Mouse (Mus musculus) thymus, postnatal 0 days (tissue): ENCODE data around the gene Tor1aip1. TPM values are rescaled to one million over a fixed set of nuclear protein-coding genes. Genes with fewer than 3 reads are reported as not detected.

Experiments used
- polyA plus RNA-seq: library from polyadenylated mRNA; unstranded; fragments of >200 nt; fragmentation: Nextera tagmentation; extraction: Ambion mirVana; gene quantifications from 2 replicates; pipeline ENCODE4 v1.2.1, GENCODE M21; 2015

Gene Tor1aip1
- polyA plus RNA-seq, 1 experiment from 2014 or later: 104 TPM

Other genes starting within 250 kb of the Tor1aip1 start
- gene Qsox1, start 223.6 kb downstream of the Tor1aip1 start, polyA plus RNA-seq: 18.9 and 22.1 TPM in 2 replicates
- gene Cep350, start 63.2 kb downstream of the Tor1aip1 start, polyA plus RNA-seq: 10.4 and 16.9 TPM in 2 replicates
- 81.0 and 92.7 TPM in 2 replicates for gene Tor1aip2, start 1.1 kb downstream of the Tor1aip1 start, polyA plus RNA-seq
- 0.31 and 0.33 TPM in 2 replicates for gene Fam163a, start 168.5 kb upstream of the Tor1aip1 start, polyA plus RNA-seq